Mouse (Mus musculus) kidney, adult 18-20 months (tissue): Measurements from ENCODE around the gene Kif9.

Source experiments
- DNase-seq: peaks from one replicate; pipeline ENCODE4 v3.0.0; 2021

Gene Kif9

DNA sequence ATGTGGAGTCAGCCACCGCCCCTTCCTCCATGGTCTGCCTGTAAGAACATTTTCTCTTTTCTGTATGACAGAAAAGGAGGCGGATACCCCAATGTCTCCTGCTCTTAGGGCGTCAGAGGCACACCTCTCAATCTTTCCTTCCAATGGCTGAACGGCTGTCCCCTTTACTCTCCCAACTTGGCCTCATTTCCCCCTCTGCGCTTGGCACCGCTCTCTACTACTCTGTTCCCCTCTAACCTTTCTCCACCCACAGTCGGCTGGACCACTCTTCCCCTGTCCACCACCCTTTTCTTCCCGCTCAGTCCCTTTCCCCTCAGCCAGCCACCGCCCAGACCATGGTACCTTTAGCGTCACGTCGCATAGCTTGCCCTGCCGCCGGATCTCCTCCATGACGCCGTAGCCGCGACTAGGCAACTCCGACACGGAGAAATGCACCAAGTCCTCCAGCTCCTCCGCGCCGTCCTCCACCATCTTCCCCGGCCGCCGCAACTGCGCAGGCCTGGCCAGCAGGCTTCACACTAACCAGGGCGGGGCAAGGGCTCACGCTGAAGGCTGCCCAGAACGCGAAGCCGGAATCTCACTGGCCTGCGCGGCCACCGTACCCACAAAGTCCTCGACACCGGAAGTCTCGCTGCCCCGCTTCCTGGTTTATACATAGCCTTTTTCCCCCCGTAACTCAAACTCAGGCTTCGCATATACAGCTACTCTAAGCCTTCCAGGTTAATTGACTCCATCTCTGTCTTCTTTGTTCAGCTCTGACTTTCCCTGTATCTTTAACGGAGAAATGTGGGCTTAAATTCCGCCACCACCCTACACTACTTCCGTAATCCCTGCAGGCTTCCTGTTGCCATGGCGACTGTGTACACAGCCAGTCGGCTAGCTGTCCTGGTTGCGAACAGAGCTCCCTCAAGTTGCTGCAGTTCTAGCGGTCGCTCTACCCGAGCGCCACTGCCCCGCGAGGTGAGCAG lies at the start of gene Kif9, which contains the start of gene Klhl18:
Kif9 (plus strand) TSS at position 835 of the 968 bp plus-strand sequence.
Klhl18 (minus strand) TSS at position 571 of the 968 bp plus-strand sequence.
- peak; percentile 99 for DNase-seq

DNA sequence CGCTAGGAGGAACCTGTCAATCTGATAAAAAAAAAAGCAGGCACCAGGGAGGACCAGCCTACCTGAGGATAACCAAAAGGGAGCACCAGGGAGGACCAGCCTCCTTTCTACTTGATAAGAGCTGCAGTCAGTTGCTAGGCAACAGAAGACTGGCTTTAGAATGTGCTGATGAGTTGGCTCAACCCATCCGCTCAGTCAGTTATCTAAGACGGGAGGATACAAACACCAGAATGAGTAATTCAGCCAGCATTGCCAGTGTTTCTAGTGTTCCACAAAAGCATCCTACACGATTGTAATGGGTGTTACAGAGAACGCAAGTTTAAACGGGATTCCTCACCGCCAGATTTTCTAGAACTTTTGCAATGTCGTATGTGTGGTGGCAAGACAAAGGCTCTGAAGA lies 45.5 kb upstream of the Kif9 start:
- DNase-seq, result no peak

DNA sequence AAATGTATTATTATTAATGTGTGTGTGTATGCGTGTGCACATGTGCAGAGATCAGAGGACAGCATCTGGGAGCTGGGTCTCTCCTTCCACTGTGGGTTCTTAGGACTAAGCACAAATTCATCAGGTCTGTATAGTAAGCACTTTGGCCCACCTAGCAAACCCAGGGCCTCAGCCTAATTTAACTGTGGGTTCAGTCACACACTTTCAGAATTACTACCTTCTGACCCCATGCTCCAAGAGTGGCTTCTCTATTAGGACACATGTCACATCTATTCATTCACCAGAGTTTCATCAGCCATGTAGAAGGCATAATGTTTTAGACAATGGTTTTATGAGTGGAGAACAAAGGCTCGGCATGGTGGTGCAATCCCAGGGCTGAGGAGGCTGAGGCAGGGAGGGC lies 43.7 kb upstream of the Kif9 start:
- no peak for DNase-seq

DNA sequence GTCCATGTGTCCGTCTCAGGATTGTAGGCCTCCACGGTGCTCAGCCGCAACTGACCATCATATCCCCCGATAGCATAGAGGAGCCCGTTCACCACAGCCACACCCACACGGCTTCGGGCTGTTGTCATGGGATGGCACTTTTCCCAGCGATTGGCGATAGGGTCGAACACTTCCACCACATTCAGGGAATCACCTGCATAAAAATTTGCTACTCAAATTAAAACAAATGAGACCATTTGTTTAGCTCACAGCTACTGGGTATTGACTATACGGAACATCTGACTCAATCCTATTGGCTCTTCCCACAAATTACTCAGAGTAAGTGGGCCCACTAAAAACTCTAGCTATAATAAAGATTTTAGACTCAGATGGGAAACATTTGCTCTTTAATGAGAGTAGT lies 40.7 kb upstream of the Kif9 start:
- no peak for DNase-seq

DNA sequence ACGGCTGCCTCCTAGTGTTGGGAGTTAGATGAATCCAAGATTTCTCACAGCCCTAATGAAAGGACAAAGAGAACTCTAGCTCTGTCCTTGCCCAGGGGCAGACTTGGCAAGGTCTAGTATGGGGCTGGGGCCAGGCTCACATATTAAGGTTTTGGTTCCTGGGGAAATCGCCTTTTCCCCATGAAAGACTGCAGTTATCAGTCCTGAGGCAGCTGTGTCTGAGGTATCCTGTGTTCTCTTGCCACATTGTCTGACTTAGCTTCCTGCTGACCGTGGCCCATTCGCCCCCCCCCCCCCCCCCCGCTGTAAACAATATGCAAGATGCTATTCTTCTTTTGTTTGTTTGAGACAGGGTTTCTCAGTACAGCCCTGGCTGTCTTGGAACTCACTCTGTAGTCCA lies 36.7 kb upstream of the Kif9 start:
- DNase-seq, result no peak

DNA sequence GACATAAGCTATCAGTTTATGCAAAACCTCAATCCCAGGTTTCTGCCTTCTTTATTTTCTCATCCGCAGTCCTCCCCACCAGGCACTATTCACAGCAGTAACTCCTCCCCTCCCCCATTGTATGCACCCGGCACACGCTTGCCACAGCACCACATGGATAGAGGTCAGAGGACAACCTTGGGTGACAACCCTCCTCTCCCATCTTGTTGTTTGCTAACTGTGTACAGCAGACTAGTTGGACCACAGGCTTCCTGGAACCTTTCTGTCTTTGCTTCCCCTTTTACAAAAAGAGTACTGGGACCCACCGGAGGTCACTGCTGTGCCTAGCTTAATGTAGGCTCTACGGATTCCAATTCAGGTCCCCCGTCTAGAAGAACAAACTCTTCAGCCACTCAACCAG lies 36.2 kb upstream of the Kif9 start:
- DNase-seq, result no peak

DNA sequence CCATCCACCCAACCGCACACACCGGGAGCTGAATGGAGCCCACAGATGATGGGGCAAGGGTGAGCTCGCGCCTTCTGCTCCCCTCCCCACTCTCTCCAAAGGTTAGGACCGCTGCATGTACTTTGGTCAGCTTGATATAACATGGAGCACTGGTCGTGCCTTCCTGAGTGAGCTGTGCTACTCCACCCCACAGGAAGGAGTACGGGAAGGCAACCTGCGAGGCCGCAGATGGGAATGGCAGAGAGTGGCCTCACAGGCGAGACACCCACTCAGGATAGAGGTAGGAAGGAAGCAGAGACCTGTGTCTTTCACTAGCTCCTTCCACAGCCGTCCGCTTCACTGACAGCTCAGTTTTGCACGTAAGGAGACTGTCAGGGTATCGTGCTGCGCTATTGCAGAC lies 28.4 kb upstream of the Kif9 start:
- DNase-seq, result no peak

DNA sequence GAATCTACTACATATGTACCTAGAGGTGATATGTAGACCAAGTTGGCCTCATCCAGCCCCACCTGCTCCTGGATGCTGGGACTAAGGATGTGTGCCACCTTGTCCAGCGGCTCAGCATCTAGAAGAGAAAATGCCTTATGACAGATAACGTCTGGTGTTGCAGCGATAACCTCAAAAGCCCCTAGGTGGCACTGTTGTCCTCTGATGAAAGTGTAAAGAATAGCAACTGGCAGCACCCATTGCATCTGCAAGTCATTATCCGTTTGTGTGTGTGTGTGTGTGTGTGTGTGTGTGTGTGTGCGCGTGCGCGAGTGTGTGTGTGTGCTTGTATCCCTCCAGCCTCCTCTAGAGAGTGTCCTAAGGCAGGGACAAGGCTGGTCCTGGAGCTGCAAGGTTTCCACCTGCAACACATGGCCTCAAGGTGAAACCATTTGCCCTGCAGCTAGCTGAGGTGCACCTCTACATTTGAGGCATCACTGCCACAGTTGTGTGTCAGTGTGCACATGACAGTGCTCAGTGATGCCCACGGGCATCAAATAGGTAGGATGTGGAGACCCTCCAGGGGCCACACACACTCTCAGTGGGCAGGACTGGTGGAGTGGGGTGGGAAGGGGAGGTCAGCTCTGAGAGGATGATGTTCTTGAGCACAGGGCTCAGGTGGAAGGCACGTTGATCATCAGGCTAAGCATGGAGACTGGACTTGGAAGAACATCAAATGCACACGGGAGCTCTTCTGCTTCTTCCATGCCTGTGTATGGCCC lies 27.7 kb upstream of the Kif9 start:
- DNase-seq, result peak; percentile 67

DNA sequence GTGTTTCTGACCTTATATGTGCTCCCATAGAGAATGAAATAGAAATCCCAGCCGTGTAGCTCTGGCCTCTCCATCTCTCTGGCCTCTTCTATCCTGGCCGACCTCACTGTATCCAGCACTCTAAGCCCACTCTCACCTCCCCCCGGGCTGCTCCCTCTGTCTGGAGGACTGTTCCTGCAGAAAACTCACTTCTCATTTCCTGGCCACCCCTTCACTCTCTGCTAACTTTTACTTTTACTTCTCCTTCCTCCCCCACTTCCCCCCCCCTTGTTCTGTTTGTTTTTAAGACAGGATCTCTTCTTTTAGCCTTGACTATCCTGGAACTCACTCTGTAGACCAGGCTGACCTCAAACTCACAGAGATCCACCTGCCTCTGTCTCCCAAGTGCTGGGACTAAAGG lies 24.2 kb upstream of the Kif9 start:
- DNase-seq, result no peak

DNA sequence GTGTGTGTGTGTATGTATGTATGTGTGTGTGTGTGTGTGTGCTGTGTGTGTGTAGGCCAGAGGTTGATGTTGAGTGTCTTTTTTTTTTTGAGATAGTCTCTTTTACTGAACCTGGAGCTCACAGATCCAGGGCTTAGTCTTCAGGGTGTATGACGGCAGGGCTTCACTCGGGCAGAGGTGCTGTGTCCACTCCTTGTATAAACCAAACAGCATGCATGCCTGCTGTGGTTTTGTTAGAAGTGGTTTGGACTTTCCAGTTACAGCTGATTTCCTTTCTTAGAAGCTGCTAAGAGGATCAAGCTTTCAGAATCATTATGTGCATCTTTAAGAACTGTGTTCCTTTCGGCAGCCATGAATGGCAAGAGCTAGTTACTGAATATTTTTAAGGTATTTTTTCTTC lies 18.8 kb upstream of the Kif9 start:
- no peak for DNase-seq

DNA sequence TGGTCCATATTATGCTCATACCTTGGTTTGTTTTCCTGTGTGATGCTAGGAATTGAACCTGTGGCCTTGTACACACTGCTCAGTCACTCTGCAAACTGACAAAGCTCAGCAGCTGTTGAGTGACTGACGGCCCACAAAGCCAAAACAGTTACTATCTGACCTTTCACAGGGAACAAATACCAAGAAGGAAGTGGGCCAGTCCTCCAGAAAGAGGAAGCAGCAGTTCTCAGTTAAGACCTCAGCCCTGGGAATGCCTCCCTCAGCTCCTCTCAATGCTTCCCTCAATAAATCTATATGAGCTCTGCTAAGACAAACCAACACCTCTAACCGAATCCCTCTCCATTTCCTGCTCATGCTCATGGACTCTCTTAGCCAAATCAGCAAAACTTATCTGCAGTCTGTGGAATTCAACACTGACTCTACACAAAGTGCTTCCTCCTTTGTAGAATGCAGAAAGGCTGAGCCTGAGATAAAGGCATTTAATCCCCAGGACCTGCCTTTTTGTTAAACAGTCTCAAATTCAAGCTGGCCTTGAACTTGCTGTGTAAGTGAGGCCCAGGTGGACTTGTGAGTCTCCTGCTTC lies 17.5 kb upstream of the Kif9 start:
- no peak for DNase-seq

DNA sequence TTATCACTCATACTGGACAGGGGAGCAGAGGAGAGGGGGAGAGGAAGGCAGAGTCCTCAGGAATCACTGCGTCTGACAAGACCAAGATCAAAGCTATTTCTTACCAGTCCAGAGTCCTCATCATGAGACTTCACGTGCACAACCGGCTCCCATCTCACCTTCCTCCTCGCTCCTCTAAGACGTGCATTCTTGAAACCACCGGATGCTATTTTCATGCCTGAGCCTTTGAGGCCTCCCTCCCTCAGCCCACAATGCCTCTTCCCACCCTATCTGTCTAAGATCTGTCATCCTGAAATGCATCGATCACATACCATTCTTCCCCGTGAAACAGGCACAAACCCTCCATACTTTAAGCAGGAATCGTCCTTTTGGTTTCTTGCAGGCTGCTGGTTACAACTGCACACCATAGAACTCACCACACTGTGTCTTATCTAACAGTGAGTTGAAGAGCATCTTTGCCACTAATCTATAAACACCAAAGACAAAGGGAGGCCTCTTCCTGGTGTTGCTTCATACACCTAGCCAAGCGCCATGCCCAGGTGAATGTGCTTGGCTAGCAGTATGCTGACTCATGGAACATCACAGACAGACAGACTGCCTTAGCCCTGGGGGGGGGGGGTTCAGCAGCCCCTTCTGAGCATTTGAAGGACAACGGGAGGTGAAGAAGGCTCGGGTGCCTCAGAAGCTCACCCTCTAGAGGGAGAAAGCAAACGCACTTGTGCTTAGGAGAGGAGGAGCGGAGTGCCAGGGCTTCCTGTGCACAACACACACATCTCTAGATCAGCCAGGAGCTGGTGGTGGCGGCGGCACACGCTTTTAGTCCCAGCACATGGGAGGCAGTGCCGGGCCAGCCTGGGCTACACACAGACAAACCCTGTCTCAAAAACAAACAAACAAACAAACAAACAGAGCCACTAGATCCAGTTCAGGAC lies 15.6 kb upstream of the Kif9 start:
- no peak for DNase-seq

DNA sequence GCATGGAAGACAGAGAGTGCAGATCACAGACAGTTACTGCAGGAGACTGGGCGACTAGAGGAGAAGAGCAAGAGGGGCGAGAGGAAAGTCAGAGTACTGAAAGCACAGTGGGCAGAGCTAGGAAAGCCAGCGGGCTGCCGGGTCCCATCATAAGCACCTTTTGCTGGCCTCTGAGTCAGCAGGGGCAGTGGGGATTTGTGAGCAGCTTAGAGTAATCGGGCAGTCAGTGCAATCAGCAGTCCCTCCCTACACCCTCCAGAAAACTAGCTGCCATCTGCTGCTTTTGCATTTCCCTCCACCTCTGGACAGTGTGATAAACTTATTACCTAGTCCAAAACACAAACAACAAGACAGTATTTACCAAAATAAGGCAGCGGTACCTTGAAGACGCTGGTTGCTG lies 14.4 kb upstream of the Kif9 start:
- no peak for DNase-seq

DNA sequence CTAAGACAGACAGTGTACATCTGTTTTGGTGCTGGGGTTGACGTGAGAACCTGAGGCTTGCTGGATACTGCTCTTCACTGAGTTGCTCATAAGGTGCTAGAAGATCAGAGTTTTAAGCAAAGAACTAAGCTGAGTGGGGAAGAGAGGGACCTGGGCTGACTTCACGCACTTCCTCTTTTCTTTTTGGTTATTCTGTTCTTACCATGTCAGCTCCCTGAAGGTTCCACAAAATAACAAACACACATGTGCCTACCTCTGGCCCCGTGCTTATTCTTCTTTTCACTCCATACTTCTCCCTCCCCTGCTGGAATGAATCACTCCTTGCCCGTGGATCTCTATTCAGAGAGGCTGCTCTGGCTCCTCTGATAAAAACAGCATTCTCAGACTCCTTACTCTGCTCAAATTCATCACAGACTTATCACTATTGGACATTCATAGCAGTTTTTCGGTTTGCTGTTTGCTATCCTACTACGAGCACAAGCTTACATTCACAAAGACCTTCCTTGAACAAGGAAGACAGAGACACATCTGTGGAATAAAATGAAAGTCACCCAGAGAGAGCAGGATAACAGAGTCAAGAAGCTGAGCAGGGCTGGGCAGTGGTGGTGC lies 12.7 kb upstream of the Kif9 start:
- DNase-seq, result no peak

DNA sequence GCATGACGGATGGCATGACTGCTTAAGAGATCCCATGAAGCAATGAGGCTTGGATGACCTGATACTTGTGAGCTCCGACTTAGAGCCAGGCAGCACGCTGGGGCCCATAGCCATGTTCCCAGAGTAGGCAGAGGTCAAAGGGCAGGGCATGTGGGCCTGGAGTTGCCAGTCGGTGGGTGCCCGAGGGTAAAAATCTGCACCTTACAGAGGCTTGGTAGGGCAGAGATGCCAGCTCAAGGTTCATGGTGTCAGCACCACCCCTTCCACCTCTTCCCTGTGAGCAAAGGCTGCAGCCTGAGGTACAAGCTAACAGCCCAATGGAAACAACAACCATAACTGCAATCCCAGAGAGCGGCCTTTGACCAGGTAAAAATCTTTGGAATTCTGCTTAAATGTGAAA lies 11.4 kb upstream of the Kif9 start:
- peak; percentile 33 for DNase-seq

DNA sequence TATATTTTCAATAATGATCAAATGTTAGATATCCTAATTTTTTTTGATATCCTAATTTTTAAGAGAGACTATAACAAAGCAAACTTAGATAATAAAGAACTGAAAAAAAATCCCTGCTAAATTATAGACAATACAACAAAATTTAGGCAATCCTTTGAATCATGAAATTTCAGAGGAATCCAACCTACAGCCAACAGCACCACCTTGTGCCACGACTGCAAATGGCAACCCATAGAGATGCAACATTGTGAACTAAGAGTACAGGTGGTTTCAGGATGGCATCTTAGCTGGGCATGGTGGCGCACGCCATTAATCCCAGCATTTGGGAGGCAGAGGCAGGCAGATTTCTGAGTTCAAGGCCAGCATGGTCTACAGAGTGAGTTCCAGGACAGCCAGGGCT lies 10.6 kb upstream of the Kif9 start:
- DNase-seq, result peak; percentile 35

DNA sequence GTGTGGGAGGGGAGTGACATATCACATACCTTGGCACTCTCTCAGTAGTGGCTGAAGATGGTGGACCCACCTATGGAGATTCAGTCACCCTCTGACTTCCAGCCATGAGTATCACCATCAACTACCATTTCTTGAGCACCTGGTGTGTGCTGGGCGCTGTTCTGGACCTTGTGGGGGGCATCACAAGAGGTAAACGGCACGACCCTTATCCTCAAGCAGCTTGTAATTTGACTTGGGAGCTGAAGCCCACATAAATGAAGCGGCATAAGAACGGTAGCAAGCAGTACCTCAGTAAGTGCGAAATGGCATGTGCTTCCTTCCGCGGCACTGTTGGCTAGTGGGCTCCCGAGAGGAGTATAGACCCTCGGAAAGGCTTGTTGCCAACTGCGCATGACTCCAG lies 1.2 kb downstream of the Kif9 start:
- no peak for DNase-seq

DNA sequence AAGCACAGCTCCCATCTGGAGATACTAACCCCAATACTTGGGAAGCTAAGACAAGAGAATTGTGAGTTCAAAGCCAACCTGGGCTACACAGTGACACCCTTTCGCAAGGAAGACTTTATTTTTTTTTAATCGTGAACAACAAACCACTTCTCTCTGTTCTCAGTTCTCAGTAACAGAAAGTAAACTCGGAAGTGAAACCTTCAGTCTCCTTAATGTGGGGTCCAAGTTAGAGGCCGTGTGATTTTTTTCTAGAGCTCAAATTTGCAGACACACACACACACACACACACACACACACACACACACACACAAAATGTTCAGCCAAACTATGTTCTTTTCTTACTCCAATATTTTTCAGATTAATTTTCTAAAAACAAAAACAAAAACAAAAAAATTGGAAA lies 1.9 kb downstream of the Kif9 start:
- DNase-seq, result no peak

DNA sequence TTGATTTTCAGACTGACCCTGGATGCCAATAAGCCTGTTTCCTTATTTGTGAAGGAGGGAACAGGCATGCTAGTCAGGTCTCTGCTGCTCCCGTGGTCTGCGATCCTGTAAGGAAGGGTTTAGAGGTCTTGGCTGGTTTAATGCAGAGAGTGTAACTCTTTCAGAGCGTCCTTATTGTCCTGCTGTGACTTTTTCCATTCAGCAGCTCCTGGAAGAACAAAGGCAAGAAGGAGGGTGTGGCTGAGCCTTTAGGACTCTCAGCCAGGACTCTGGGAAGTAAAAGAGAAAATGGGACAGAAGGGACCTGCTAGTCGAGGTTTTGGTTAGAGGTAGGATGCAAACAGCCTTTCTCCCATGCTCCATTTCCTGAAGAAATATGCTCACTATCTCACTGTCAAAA lies 12.1 kb downstream of the Kif9 start:
- no peak for DNase-seq

DNA sequence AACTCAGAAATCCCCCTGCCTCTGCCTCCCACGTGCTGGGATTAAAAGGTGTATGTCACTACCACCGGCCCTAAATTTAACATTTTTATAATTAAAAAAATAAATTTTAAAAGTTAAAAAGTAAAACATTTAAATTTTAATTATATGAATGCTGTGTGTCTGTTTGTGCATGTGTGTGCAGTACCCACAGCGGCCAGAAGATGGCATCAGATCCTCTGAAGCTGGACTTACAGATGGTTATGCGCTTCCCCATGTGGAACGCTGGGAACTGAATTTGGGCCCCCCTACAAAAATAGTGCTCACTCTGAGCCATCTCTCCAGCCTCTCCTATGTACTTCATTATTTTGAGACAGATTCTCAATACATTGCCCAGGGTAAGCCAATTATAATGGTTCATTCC lies 14.2 kb downstream of the Kif9 start:
- DNase-seq, result peak; percentile 9

DNA sequence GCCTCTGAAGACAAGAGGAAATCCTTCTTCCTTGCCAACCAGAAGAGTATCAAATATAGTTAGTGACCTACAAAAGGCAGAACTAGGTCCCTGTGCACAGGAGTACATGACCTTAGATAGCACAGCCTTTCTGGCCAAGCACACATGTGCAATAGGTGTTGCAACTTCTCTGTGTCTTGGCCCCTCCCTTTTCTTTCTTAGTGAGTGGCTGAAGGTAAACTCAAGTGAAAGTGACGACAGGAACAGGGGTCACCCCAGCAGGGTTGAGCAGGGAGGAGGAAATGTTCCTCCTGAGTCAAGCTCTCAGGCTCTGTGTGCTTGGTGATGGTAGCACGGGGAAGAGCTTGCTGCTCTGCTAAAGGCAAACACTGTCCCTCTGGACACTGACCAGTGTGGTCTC lies 49.0 kb downstream of the Kif9 start:
- no peak for DNase-seq
